Mouse (Mus musculus) gastrocnemius, postnatal 10 days (tissue): ENCODE results near the gene Plxnc1. TPM values are rescaled to one million over a fixed set of nuclear protein-coding genes. Genes with fewer than 3 reads are reported as not detected.

Experiments
- DNase-seq: peaks from one replicate; pipeline ENCODE4 v3.0.0; 2021; ENCODE audit warnings: mixed read lengths
- total RNA-seq, 2 experiments: library from RNA; stranded (reverse); gene quantifications; 2 replicates each; pipeline ENCODE4 v1.2.3; 2021

Gene Plxnc1
- total RNA-seq, 2 experiments from 2014 or later, result 2.9 to 3.9 TPM

- DNase-seq, result no peak
Observed at GRCm38 (mm10) chr10:94866995-94867856, 77.4 kb downstream of the Plxnc1 start.

- DNase-seq, result no peak
Observed at GRCm38 (mm10) chr10:94865206-94865605, 79.4 kb downstream of the Plxnc1 start.

GRCm38 (mm10) chr10:94864199-94864928, 80.3 kb downstream of the Plxnc1 start:
- DNase-seq, result no peak

GRCm38 (mm10) chr10:94863251-94863650, 81.4 kb downstream of the Plxnc1 start:
- no peak for DNase-seq

- DNase-seq, result no peak
Observed at GRCm38 (mm10) chr10:94860870-94861269, 83.8 kb downstream of the Plxnc1 start.

DNA sequence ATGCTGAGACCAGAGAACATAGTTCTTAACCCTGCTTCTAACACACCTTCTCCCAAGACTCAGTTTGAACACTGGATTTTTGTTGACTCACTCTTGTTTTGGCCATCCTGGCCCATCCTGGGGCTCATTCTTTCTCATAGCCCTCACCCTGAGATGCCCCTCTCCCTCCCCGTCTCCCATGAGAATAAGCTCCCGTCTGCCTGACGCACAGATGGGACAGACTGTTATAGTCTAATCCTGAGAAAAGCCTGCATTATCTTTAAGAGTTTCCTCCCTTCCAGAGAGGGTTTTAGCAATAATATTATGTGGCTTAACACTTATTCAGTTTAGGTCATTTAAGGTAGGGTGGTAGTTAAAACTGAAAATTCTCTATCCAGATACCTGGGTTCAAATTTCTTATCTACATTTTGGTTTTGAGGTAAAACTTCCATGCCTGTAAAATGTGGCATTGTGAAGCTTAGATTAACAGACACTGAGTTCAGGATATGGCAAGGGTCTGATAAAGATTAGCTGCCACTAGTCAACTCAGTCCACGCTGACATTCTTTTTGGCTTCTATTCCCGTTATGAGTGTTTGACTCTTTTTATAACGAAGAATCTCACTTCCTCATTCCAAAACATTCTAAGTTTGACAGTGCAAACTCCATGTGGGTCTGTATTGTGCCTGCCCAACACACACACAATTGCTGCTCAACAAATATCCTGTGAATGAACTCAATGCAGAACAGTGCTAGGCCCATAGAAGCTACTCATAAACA, 86.2 kb downstream of the Plxnc1 start:
- DNase-seq, result no peak

DNA sequence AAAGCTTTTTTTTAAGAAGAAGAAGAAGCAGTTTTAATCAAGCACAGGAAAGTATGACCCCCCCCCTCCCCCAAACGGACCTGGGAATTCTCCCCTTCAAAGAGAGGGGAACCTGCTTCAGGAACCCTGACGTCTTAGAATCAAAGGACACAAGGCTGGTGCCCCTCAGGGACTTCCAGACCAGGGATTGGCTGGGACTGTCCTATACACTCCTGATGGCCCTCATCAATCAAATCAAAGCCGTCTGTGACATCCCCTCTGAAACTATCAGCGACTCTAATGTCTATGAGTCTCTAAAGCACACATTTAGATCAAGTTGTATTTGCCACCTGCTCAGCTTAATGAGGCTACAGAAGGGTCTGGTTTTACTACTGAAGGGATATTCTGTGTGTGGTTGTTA, 94.1 kb downstream of the Plxnc1 start:
- no peak for DNase-seq

DNA sequence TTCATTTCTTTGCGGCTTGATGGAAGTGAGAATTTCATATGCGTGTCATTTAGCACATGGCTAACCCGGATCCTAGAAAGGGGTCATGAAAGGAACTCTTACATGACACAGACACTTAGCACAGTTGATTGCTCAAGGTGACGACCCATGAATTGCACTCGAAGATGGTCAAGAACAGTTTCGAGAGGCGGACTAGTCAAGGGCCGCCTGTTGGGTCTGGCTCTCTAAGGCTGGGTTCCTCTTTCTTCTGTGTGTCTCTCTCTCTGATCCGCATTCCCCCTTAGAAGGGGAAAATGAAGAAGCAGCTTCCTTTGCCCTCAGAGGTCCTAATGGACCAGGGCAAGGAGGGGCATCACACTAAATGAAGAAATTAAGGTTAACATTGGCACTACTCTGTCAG, 94.7 kb downstream of the Plxnc1 start:
- no peak for DNase-seq

- DNase-seq, result no peak
Observed at GRCm38 (mm10) chr10:94849360-94849759, 95.3 kb downstream of the Plxnc1 start.

DNA sequence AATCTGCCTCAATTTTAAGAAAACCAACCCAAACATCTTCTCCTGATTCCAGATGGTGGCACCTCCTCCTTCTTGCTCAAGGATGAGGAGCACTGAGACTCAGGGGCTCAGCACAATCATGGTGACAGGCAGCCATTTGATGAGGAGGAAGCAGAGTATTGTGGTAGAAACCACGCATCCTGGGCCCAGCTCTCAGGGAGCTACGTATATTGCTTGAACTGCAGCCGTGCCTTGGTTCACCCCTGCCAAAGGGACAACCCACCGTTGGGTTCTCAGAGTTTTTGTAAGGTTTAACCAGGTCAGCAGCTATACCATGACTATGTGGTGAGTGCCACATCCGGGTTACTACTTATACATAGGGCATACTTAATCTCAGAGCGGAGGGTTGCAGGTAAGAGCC, 96.3 kb downstream of the Plxnc1 start:
- no peak for DNase-seq

GRCm38 (mm10) chr10:94846501-94847105, 98.0 kb downstream of the Plxnc1 start:
- DNase-seq, result no peak

DNA sequence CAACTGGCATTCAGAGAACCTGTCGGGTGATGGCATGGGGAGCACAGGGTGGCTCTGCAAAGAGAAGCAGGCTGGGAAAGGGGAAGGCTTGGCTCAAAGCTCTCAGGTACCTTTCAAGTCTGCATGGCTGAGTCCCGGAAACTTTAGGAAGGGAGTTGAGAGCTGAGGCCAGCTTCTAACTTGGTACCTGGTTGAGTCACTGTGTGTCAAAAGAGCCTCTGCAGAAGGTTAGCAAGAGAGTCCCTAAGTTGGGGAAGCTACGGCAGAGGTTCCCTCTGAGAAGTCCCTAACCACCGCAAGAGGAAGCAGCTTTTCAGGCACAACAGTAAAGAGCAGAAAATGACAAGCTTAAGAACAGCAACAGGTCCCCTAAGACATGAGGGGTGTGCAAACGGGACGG, 99.9 kb downstream of the Plxnc1 start:
- DNase-seq, result no peak

GRCm38 (mm10) chr10:94835874-94836273, 108.8 kb downstream of the Plxnc1 start:
- no peak for DNase-seq

DNA sequence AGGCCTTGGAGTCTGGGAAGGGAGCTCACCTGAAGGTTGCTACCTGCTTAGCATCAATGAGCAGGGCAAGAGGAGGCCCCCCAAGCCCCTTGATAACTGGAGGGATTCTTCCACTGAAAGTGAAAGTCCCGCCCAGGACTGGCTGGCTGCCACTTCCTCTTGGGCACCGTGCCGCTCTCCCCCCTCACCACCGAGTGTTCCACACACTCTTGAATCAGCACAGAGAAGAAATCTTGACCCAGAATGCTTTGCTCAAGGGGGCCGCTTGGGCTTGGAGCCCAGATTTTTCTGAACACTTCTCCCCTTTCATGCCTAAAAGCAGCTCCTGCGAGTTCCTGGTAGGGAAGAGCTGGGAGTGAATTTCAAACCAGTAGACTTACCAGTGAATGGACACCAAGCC, 115.2 kb downstream of the Plxnc1 start:
- DNase-seq, result peak; percentile 86

GRCm38 (mm10) chr10:94828734-94829230, 115.9 kb downstream of the Plxnc1 start:
- DNase-seq, result no peak

DNA sequence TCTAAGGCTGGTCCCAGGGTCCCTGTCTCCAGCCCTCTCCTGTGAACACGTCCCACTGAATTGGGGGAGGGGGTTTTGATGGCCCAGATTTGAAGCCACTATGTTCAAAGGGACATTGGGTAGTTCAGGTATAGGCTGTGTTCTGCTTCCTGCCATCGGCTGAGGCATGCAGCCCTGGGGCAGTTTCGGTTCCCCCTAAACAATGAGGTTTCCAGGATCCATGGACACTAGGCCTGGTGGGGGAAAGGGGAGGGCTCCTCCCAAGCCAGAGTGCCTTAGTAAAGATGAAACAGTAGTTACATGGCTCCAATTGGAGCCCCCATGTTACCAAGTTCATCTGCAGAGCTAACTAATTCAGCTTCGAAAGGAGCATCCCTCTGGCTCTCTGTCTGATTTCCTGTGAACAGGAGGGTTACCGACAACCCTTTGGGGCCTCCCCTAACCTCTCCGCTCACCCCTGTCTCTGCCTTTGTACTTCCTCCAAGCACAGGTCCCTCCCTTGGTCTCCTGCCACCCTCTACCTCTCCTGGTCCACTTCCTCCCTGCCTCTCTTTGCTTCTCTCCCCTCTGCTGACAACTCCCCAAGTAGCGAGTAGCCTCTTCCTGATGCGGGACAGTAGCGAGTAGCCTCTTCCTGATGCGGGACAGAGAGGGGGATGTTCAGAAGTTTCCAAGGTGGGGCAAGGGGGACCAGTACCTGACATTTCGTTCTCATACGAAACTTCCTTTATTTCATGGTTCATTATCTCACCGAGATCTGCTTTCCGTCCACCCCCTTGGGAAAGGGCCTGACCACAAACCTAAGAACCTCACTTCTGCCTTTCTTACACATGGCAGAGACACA, 116.5 kb downstream of the Plxnc1 start:
- DNase-seq, result no peak

DNA sequence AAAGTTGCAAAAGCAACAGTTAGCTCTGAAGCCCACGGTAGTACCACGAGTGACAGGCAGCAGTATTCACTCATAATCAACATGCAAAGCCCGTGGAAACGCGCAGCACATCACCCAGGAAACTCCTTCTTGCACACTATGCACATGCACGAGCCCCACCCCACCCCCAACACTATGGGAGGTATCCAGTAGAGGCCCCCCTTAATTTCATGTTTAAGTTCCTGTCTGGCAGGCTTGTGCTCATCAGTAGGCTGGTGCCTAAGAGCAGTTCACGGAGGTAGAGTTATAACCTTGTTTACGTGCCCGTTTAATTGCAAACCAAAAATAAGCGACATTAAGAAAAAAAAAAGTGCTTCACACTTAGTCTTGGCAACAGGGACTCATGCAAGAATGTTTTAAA, 117.3 kb downstream of the Plxnc1 start:
- no peak for DNase-seq

DNA sequence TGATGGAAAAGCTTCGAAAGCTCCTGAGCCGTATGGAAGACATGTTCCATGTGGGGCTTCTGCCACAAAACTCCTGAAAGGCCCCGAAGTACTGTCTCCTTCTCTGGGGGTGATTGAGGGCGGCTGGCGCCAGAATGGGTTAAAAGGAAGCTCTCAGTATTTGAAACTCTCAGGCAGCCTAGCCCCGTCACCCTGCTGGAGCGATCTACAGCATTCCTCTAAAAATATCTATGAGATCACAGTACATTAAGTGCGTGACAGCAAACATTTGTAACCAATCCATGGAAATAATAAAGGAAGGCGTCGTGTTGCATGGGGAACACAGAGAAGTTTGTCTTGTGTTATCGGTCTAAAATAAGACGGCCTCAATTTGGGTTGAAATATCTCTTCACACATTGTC, 118.2 kb downstream of the Plxnc1 start:
- DNase-seq, result no peak

- no peak for DNase-seq
Observed at GRCm38 (mm10) chr10:94825951-94826350, 118.7 kb downstream of the Plxnc1 start.

DNA sequence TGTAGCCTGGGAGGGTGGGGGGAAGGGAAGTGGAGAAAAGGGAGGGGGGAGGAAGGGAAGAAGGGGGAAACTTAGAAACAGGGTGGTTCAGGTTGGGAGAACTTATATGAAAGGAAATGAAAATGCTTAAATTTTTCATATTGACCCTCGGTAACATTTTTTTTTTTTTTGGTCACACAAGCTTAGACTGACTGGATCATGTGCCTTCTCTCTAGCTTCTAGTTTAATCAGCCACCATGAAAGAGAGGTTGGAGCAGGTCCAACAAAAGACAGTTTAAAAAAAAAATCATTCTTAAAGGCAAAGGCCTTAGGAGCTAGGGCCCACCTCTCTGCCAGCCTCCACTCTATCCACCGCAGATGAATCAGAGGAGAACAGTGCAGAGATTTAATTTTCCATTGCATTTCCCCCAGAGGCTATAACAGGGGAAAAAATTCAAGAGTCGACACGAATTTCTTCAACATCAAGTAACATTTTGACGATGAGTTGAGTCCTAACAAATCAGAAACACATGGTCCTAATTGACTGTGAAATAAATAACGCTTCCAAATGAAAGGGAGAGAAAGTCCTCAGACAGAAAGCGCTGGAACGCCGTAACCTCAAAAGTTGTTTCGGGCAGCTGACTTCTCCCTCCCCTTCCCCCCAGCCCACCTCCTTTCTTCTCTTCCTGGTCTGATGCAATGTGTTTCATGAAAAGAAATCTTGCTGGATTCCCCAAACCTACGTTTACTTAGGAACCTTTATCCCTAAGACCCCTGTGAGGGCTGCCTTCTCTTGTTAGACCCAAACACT, 120.5 kb downstream of the Plxnc1 start:
- DNase-seq, result no peak
